Mouse (Mus musculus) midbrain, embryonic 15.5 days (tissue): Measurements from ENCODE around the gene Foxa2. TPM values are rescaled to one million over a fixed set of nuclear protein-coding genes. Genes with fewer than 3 reads are reported as not detected.

Source experiments
- ATAC-seq: fragments of 200-750 bp; cut with Nextera tagmentation; replicated peaks from 2 replicates; pipeline ENCODE4 v1.8.0; 2017; ENCODE audit warnings: moderate TSS enrichment
- H3K27ac ChIP-seq: fragments of 300-500 bp; sonication (generic); 2 replicates; pipeline ENCODE4 v1.5.1; 2015; ENCODE audit warnings: mild to moderate bottlenecking, inconsistent platforms
- H3K27me3 ChIP-seq: fragments of 300-500 bp; sonication (generic); replicated peaks from 2 replicates; pipeline ENCODE4 v1.6.1; 2015; ENCODE audit warnings: inconsistent platforms
- H3K36me3 ChIP-seq: fragments of 300-500 bp; sonication (generic); replicated peaks from 2 replicates; pipeline ENCODE4 v1.6.1; 2015; ENCODE audit warnings: inconsistent platforms
- H3K4me1 ChIP-seq: fragments of 300-500 bp; sonication (generic); 2 replicates; pipeline ENCODE4 v1.6.1; 2015; ENCODE audit warnings: inconsistent platforms
- H3K4me2 ChIP-seq: fragments of 300-500 bp; sonication (generic); 2 replicates; pipeline ENCODE4 v1.6.1; 2015; ENCODE audit warnings: inconsistent platforms, mild to moderate bottlenecking, moderate library complexity
- H3K4me3 ChIP-seq: fragments of 300-500 bp; sonication (generic); 2 replicates; pipeline ENCODE4 v1.5.1; 2015; ENCODE audit warnings: mild to moderate bottlenecking, inconsistent platforms
- H3K9ac ChIP-seq: fragments of 300-500 bp; sonication (generic); 2 replicates; pipeline ENCODE4 v1.6.1; 2015; ENCODE audit warnings: mild to moderate bottlenecking, inconsistent platforms
- H3K9me3 ChIP-seq: fragments of 300-500 bp; sonication (generic); 2 replicates; pipeline ENCODE4 v1.6.1; 2016; ENCODE audit warnings: inconsistent platforms
- WGBS: fragments of 180-500 bp; shearing (Covaris S2); methylation state at CpG from one replicate; pipeline ENCODE4 v1.1.7; 2015; ENCODE audit warnings: mixed read lengths; 5-methylcytosine and 5-hydroxymethylcytosine counted together
- polyA plus RNA-seq: library from polyadenylated mRNA; unstranded; fragments of >200 nt; fragmentation: Nextera tagmentation; extraction: Ambion mirVana; gene quantifications from 2 replicates; pipeline ENCODE4 v1.2.1, GENCODE M21; 2015

Gene Foxa2
- polyA plus RNA-seq: 5.2 and 6.1 TPM in 2 replicates

- no peak for ATAC-seq
- Histone ChIP-seq H3K9me3 (no peaks in the 10 kb centered on the region), H3K27me3 (peaks cover 91% of the 10 kb centered on the region), H3K27ac (no peak within 1 kb of the TSS), H3K4me2 (peak within 1 kb of the TSS; percentile 40), H3K4me3 (peak within 1 kb of the TSS; percentile 19), H3K36me3 (no peaks in the 10 kb centered on the region), H3K4me1 (peaks cover 16% of the 10 kb centered on the region), H3K9ac (no peak within 1 kb of the TSS)
- 4% methylated on average over 19 of the region's 19 CpGs for WGBS
Measured at GRCm38 (mm10) chr2:148046799-148047165, at the start of gene Foxa2. Gene Foxa2 (minus strand): TSS chr2:148046969.

- H3K4me1 ChIP-seq: no peaks in the 10 kb centered on the region
- 92% methylated on average over 2 of the region's 2 CpGs for WGBS
Measured at GRCm38 (mm10) chr2:148092089-148092488, 45.3 kb upstream of the Foxa2 start.

GRCm38 (mm10) chr2:148091657-148092056 lies 44.9 kb upstream of the Foxa2 start:
- H3K4me2 ChIP-seq: no peak overlapping the region
- no peak overlapping the region for H3K4me3 ChIP-seq
- no peak for ATAC-seq
- H3K36me3 ChIP-seq: no peaks in the 10 kb centered on the region
- no peaks in the 10 kb centered on the region for H3K27me3 ChIP-seq
- WGBS: 74% methylated on average over 6 of the region's 6 CpGs
- no peak overlapping the region for H3K27ac ChIP-seq
- no peaks in the 10 kb centered on the region for H3K9me3 ChIP-seq
- no peaks in the 10 kb centered on the region for H3K4me1 ChIP-seq
- no peak overlapping the region for H3K9ac ChIP-seq

More at GRCm38 (mm10) chr2:148092089-148092488, 45.3 kb upstream of the Foxa2 start:
- Histone ChIP-seq H3K9me3 (no peaks in the 10 kb centered on the region), H3K9ac (no peak overlapping the region), H3K27me3 (no peaks in the 10 kb centered on the region), H3K36me3 (no peaks in the 10 kb centered on the region), H3K27ac (no peak overlapping the region), H3K4me2 (no peak overlapping the region), H3K4me3 (no peak overlapping the region)
- ATAC-seq: no peak

GRCm38 (mm10) chr2:148090071-148090470 lies 43.3 kb upstream of the Foxa2 start:
- no peak for ATAC-seq
- Histone ChIP-seq H3K27me3 (no peaks in the 10 kb centered on the region), H3K36me3 (no peaks in the 10 kb centered on the region), H3K27ac (no peak overlapping the region), H3K4me1 (no peaks in the 10 kb centered on the region), H3K4me3 (no peak overlapping the region), H3K9me3 (no peaks in the 10 kb centered on the region), H3K9ac (no peak overlapping the region), H3K4me2 (no peak overlapping the region)
- 88% methylated on average over 2 of the region's 2 CpGs for WGBS

- Histone ChIP-seq H3K36me3 (no peaks in the 10 kb centered on the region), H3K9ac (no peak overlapping the region), H3K27ac (no peak overlapping the region), H3K4me3 (no peak overlapping the region), H3K4me2 (no peak overlapping the region), H3K27me3 (no peaks in the 10 kb centered on the region), H3K9me3 (no peaks in the 10 kb centered on the region), H3K4me1 (no peaks in the 10 kb centered on the region)
- no peak for ATAC-seq
- WGBS: 65% methylated on average over 5 of the region's 5 CpGs
Measured at GRCm38 (mm10) chr2:148085529-148085928, 38.8 kb upstream of the Foxa2 start.

- H3K4me3 ChIP-seq: no peak overlapping the region
- no peak overlapping the region for H3K4me2 ChIP-seq
- no peaks in the 10 kb centered on the region for H3K27me3 ChIP-seq
- 62% methylated on average over 4 of the region's 4 CpGs for WGBS
- H3K9ac ChIP-seq: no peak overlapping the region
- no peak overlapping the region for H3K27ac ChIP-seq
- H3K9me3 ChIP-seq: no peaks in the 10 kb centered on the region
- no peak for ATAC-seq
- no peaks in the 10 kb centered on the region for H3K36me3 ChIP-seq
- H3K4me1 ChIP-seq: no peaks in the 10 kb centered on the region
Measured at GRCm38 (mm10) chr2:148085126-148085525, 38.4 kb upstream of the Foxa2 start.

- Histone ChIP-seq H3K27ac (no peak overlapping the region), H3K4me1 (no peaks in the 10 kb centered on the region), H3K9me3 (no peaks in the 10 kb centered on the region), H3K27me3 (no peaks in the 10 kb centered on the region), H3K9ac (no peak overlapping the region), H3K4me3 (no peak overlapping the region), H3K36me3 (no peaks in the 10 kb centered on the region), H3K4me2 (no peak overlapping the region)
- ATAC-seq: no peak
- 21% methylated on average over 8 of the region's 8 CpGs for WGBS
Measured at GRCm38 (mm10) chr2:148082283-148082682, 35.5 kb upstream of the Foxa2 start.

- no peak overlapping the region for H3K4me3 ChIP-seq
- H3K27ac ChIP-seq: no peak overlapping the region
- ATAC-seq: peak; percentile 69; the same call in 1 of the 2 replicates
- no peaks in the 10 kb centered on the region for H3K36me3 ChIP-seq
- no peaks in the 10 kb centered on the region for H3K4me1 ChIP-seq
- peaks cover 22% of the 10 kb centered on the region for H3K27me3 ChIP-seq
- no peak overlapping the region for H3K9ac ChIP-seq
- 25% methylated on average over 6 of the region's 6 CpGs for WGBS
- no peaks in the 10 kb centered on the region for H3K9me3 ChIP-seq
- H3K4me2 ChIP-seq: no peak overlapping the region
Measured at GRCm38 (mm10) chr2:148060705-148061104, 13.9 kb upstream of the Foxa2 start.

GRCm38 (mm10) chr2:148053411-148053810 lies 6.6 kb upstream of the Foxa2 start:
- H3K4me1 ChIP-seq: peaks cover 6% of the 10 kb centered on the region
- no peak overlapping the region for H3K9ac ChIP-seq
- no peak overlapping the region for H3K4me2 ChIP-seq
- no peak for ATAC-seq
- WGBS: 4% methylated on average over 6 of the region's 6 CpGs
- no peaks in the 10 kb centered on the region for H3K36me3 ChIP-seq
- H3K27ac ChIP-seq: no peak overlapping the region
- H3K9me3 ChIP-seq: no peaks in the 10 kb centered on the region
- H3K27me3 ChIP-seq: peaks cover 79% of the 10 kb centered on the region
- no peak overlapping the region for H3K4me3 ChIP-seq

- H3K27me3 ChIP-seq: peaks cover 91% of the 10 kb centered on the region
- H3K4me2 ChIP-seq: peak overlapping the region; percentile 33
- no peaks in the 10 kb centered on the region for H3K9me3 ChIP-seq
- WGBS: under 1% methylated on average over 41 of the region's 41 CpGs
- peak overlapping the region; percentile 11; the same call in 1 of the 2 replicates for H3K4me3 ChIP-seq
- no peak overlapping the region for H3K27ac ChIP-seq
- 0 out of 2 replicates have a peak, but pooled peaks have one; percentile 27 for ATAC-seq
- H3K36me3 ChIP-seq: no peaks in the 10 kb centered on the region
- H3K9ac ChIP-seq: no peak overlapping the region
- H3K4me1 ChIP-seq: peaks cover 16% of the 10 kb centered on the region
Measured at GRCm38 (mm10) chr2:148048484-148049129, 1.8 kb upstream of the Foxa2 start.

- Histone ChIP-seq H3K36me3 (no peaks in the 10 kb centered on the region), H3K4me1 (peaks cover 16% of the 10 kb centered on the region), H3K27me3 (peaks cover 91% of the 10 kb centered on the region), H3K27ac (no peak overlapping the region), H3K4me2 (no peak overlapping the region), H3K9ac (no peak overlapping the region), H3K4me3 (no peak overlapping the region), H3K9me3 (no peaks in the 10 kb centered on the region)
- ATAC-seq: no peak
- 4% methylated on average over 8 of the region's 8 CpGs for WGBS
Measured at GRCm38 (mm10) chr2:148047611-148048010, 842 bp upstream of the Foxa2 start.

- H3K27me3 ChIP-seq: peaks cover 91% of the 10 kb centered on the region
- ATAC-seq: peak; percentile 58
- peak overlapping the region; percentile 19 for H3K4me3 ChIP-seq
- no peak overlapping the region for H3K27ac ChIP-seq
- no peak overlapping the region for H3K9ac ChIP-seq
- H3K9me3 ChIP-seq: no peaks in the 10 kb centered on the region
- 1% methylated on average over 60 of the region's 65 CpGs for WGBS
- H3K4me1 ChIP-seq: peaks cover 16% of the 10 kb centered on the region
- H3K36me3 ChIP-seq: no peaks in the 10 kb centered on the region
- H3K4me2 ChIP-seq: peak overlapping the region; percentile 40
Measured at GRCm38 (mm10) chr2:148045937-148046798, 601 bp downstream of the Foxa2 start.
